In the genomic region with DNA sequence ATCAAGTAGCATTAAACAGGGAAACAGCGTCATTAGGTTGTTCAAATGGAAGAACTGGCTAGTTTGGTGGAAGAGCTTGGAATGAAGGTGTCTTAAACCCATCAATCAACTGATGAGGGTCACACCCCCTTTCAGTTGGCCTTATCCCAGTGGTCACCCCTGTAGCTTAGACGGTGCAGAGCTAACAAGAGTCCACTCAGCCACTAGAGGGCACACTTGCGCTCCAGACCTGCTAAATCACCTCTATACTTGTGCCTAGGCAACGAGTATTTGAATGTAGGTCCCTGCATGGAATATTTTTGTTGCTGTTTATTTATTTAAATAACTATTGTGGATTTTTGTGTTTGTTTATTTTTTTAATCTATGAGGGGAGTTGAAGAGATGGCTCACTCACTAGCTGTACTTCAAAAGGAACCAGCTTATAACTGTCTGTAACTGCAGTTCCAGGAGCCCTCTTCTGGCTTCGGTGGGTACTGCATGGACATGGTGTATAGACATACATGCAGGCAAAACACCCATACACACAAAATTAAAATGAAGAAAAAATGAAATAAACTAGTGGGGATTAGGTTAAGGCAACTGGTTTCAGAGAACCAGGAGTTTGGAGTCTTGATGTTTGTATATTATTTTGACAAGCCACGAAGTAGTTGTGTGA, we compare ENCODE assay signal across 9 mouse cellular contexts. TPM values are rescaled to one million over a fixed set of nuclear protein-coding genes. Genes with fewer than 3 reads are reported as not detected.
DNase-seq lines count a peak whose midpoint lies in the region; ATAC-seq and TF ChIP-seq lines count a peak whose summit lies in the region.
"Had no signal": no experiment of that assay in that cellular context is flagged by ENCODE, and none has a peak within 500 bp of the region (broad histone marks: within the 10 kb centered on the region; RNA-seq: fewer than 3 reads in every experiment).

No protein-coding gene starts in this region.

- WGBS in intestine, embryonic 14.5 days, result 78% methylated on average over 6 of the region's 6 CpGs
- 76% methylated on average over 6 of the region's 6 CpGs for WGBS in intestine, embryonic 15.5 days
- 66% methylated on average over 6 of the region's 6 CpGs for WGBS in embryonic facial prominence, embryonic 12.5 days
- 66% methylated on average over 6 of the region's 6 CpGs for WGBS in liver, embryonic 11.5 days

- H3K27me3 ChIP-seq in intestine, embryonic 14.5 days (replicated peaks; ENCODE audit: control insufficient read depth, insufficient read depth, low read length), result no peaks in the 10 kb centered on the region
- no peaks in the 10 kb centered on the region for H3K27me3 ChIP-seq in intestine, embryonic 15.5 days (replicated peaks)
- peaks cover 39% of the 10 kb centered on the region for H3K27me3 ChIP-seq in CH12.LX (replicated peaks)
- H3K27me3 ChIP-seq in embryonic facial prominence, embryonic 12.5 days, result no peaks in the 10 kb centered on the region
- H3K27me3 ChIP-seq in liver, embryonic 11.5 days (replicated peaks; ENCODE audit: control insufficient read depth, insufficient read depth, low read length), result no peaks in the 10 kb centered on the region

- H3K36me3 ChIP-seq in intestine, embryonic 14.5 days (ENCODE audit: control insufficient read depth, insufficient read depth, low read length), result peaks cover 27% of the 10 kb centered on the region
- peaks cover 5% of the 10 kb centered on the region; the same call in 1 of the 2 replicates for H3K36me3 ChIP-seq in intestine, embryonic 15.5 days
- H3K36me3 ChIP-seq in CH12.LX (replicated peaks in 1 of 2; ENCODE audit: control insufficient read depth in 1 of 2, insufficient read depth in 1 of 2, low read length in 1 of 2), result no peaks in the 10 kb centered on the region
- peaks cover 38% of the 10 kb centered on the region for H3K36me3 ChIP-seq in embryonic facial prominence, embryonic 12.5 days
- H3K36me3 ChIP-seq in liver, embryonic 11.5 days (ENCODE audit: control insufficient read depth, insufficient read depth, low read length), result no peaks in the 10 kb centered on the region

- no peaks in the 10 kb centered on the region for H3K79me2 ChIP-seq in CH12.LX (replicated peaks; ENCODE audit: control insufficient read depth, extremely low read depth, insufficient read depth, poor library complexity, severe bottlenecking)

- peak; percentile 40 for TF ChIP-seq RAD21 in CH12.LX (IDR thresholded peaks at IDR 0.05; ENCODE audit: low read depth, low read length)

- TF ChIP-seq CTCF in CH12.LX (conservative IDR thresholded peaks at IDR 0.05 in 1 of 2, IDR thresholded peaks at IDR 0.05 in 1 of 2; ENCODE audit: low read depth in 2 of 2, low read length in 2 of 2), result peak; percentile 47 to 57

- no peak overlapping the region for H3K9ac ChIP-seq in intestine, embryonic 14.5 days (ENCODE audit: low read length)
- H3K9ac ChIP-seq in intestine, embryonic 15.5 days, result no peak overlapping the region
- H3K9ac ChIP-seq in CH12.LX (ENCODE audit: insufficient read depth, low read depth), result no peak overlapping the region
- H3K9ac ChIP-seq in embryonic facial prominence, embryonic 12.5 days, result no peak overlapping the region
- H3K9ac ChIP-seq in liver, embryonic 11.5 days (ENCODE audit: low read depth, low read length), result no peak overlapping the region

- no peaks in the 10 kb centered on the region for H3K4me1 ChIP-seq in intestine, embryonic 14.5 days (replicated peaks; ENCODE audit: control insufficient read depth, insufficient read depth, low read length)
- H3K4me1 ChIP-seq in intestine, embryonic 15.5 days (replicated peaks), result no peaks in the 10 kb centered on the region
- H3K4me1 ChIP-seq in CH12.LX (ENCODE audit: control insufficient read depth in 1 of 2, insufficient read depth in 2 of 2), result no peaks in the 10 kb centered on the region
- no peaks in the 10 kb centered on the region for H3K4me1 ChIP-seq in embryonic facial prominence, embryonic 12.5 days
- H3K4me1 ChIP-seq in liver, embryonic 11.5 days (replicated peaks; ENCODE audit: control insufficient read depth, insufficient read depth, low read length), result no peaks in the 10 kb centered on the region
- H3K4me1 ChIP-seq: megakaryocyte, embryonic 14.5 days had no signal

- TF ChIP-seq EP300 in CH12.LX (IDR thresholded peaks at IDR 0.05; ENCODE audit: low read length), result no peak

- no peak overlapping the region for H3K4me2 ChIP-seq in intestine, embryonic 14.5 days (ENCODE audit: low read length)
- no peak overlapping the region for H3K4me2 ChIP-seq in intestine, embryonic 15.5 days (replicated peaks)
- no peak overlapping the region for H3K4me2 ChIP-seq in CH12.LX (ENCODE audit: insufficient read depth, low read depth, poor library complexity, severe bottlenecking)
- no peak overlapping the region for H3K4me2 ChIP-seq in embryonic facial prominence, embryonic 12.5 days (replicated peaks)
- H3K4me2 ChIP-seq in liver, embryonic 11.5 days, result no peak overlapping the region

- ATAC-seq in intestine, embryonic 14.5 days (replicated peaks; ENCODE audit: low FRiP score, low TSS enrichment, low read depth), result no peak
- ATAC-seq in intestine, embryonic 15.5 days, result no peak
- ATAC-seq in activated CD4-positive, CD25-positive, alpha-beta regulatory T cell, adult 4 months, result peak; percentile 19
- ATAC-seq in embryonic facial prominence, embryonic 12.5 days (ENCODE audit: insufficient number of reproducible peaks, insufficient read depth, low FRiP score, low TSS enrichment), result 0 out of 2 replicates have a peak, but pooled peaks have one; percentile 67
- ATAC-seq in liver, embryonic 11.5 days (replicated peaks; ENCODE audit: low FRiP score), result 0 out of 2 replicates have a peak, but pooled peaks have one; percentile 31

- in situ Hi-C loops in CH12.LX (cut with MboI; ENCODE audit: low pct_ligation_motif_present, low pct_unique_long_range_greater_than_20kb, low sequenced_read_pairs), result no loop called here

- DNase-seq in intestine, embryonic 14.5 days (ENCODE audit: low spot score), result peak; percentile 72
- peak; percentile 57 for DNase-seq in CH12.LX (ENCODE audit: extremely low read depth)
- DNase-seq in liver, embryonic 11.5 days (ENCODE audit: low spot score), result no peak
- peak; percentile 67 for DNase-seq in retina, postnatal 1 day
- no peak for DNase-seq in layer of hippocampus, adult 9-10 months (ENCODE audit: low spot score)

- H3K9me3 ChIP-seq in intestine, embryonic 14.5 days (ENCODE audit: control insufficient read depth, low read length), result peaks cover 8% of the 10 kb centered on the region; the same call in 1 of the 2 replicates
- H3K9me3 ChIP-seq in intestine, embryonic 15.5 days, result no peaks in the 10 kb centered on the region
- H3K9me3 ChIP-seq in CH12.LX (replicated peaks; ENCODE audit: low read length), result peaks cover 22% of the 10 kb centered on the region
- H3K9me3 ChIP-seq in embryonic facial prominence, embryonic 12.5 days, result peaks cover 8% of the 10 kb centered on the region; the same call in 1 of the 2 replicates
- H3K9me3 ChIP-seq in liver, embryonic 11.5 days (ENCODE audit: control insufficient read depth, low read length), result no peaks in the 10 kb centered on the region

- dilution Hi-C loops in CH12.LX (cut with MboI; ENCODE audit: extremely low pct_ligation_motif_present, extremely low pct_unique_long_range_greater_than_20kb, low sequenced_read_pairs), result no loop called here

- H3K4me3 ChIP-seq in intestine, embryonic 14.5 days (ENCODE audit: low read depth, low read length), result no peak overlapping the region
- H3K4me3 ChIP-seq in intestine, embryonic 15.5 days (replicated peaks), result no peak overlapping the region
- no peak overlapping the region for H3K4me3 ChIP-seq in CH12.LX (replicated peaks in 1 of 3; ENCODE audit: low read depth in 2 of 3, low read length in 2 of 3, poor library complexity in 1 of 3)
- no peak overlapping the region for H3K4me3 ChIP-seq in embryonic facial prominence, embryonic 12.5 days
- H3K4me3 ChIP-seq in liver, embryonic 11.5 days (ENCODE audit: low read depth, low read length), result no peak overlapping the region

- H3K27ac ChIP-seq in intestine, embryonic 14.5 days (ENCODE audit: low read depth), result no peak overlapping the region
- H3K27ac ChIP-seq in intestine, embryonic 15.5 days, result no peak overlapping the region
- no peak overlapping the region for H3K27ac ChIP-seq in CH12.LX (ENCODE audit: insufficient read depth, low read depth)
- no peak overlapping the region for H3K27ac ChIP-seq in embryonic facial prominence, embryonic 12.5 days
- no peak overlapping the region for H3K27ac ChIP-seq in liver, embryonic 11.5 days (ENCODE audit: low read depth, low read length)

- TF ChIP-seq POLR2A in CH12.LX (IDR thresholded peaks at IDR 0.05; ENCODE audit: low read depth, low read length), result no peak

TF ChIP-seq in CH12.LX, 34 proteins besides CTCF, POLR2A, EP300 and RAD21:
- TF ChIP-seq ZMIZ1 (IDR thresholded peaks at IDR 0.05; ENCODE audit: low read depth, low read length) (no peak), SMC3 (IDR thresholded peaks at IDR 0.05; ENCODE audit: low read depth, low read length) (peak; percentile 52), ZC3H11A (IDR thresholded peaks at IDR 0.05; ENCODE audit: low read depth, low read length) (no peak), MAZ (IDR thresholded peaks at IDR 0.05; ENCODE audit: low read depth, low read length) (no peak)
TF ChIP-seq in CH12.LX: peak in this region for 1.

RNA-seq across cellular contexts. Expression of a gene that starts 52.2 kb away (rescaled TPM):
- polyA plus RNA-seq in intestine, embryonic 14.5 days (2014; fragmentation: Nextera tagmentation; extraction: Ambion mirVana), result 236 and 255 TPM in 2 replicates
- 184 and 194 TPM in 2 replicates for polyA plus RNA-seq in intestine, embryonic 15.5 days (2015; fragmentation: Nextera tagmentation; extraction: Ambion mirVana)
- total RNA-seq in CH12.LX (2012; rRNA removed), result 1.3 and 1.4 TPM in 2 replicates
- not detected in 2 replicates for total RNA-seq in CH12.LX (2014; rRNA removed)
- 0.11 TPM in 1 of 2 replicates, not detected in the other for polyA plus RNA-seq in CH12.LX (2012; ENCODE audit: insufficient read length, low read depth)
- under 1 TPM; 0.13 to 0.29 TPM for polyA plus RNA-seq in activated CD4-positive, CD25-positive, alpha-beta regulatory T cell, adult 4 months (2017; shearing (Covaris generic))
- 236 and 250 TPM in 2 replicates for polyA plus RNA-seq in embryonic facial prominence, embryonic 12.5 days (2016; fragmentation: Nextera tagmentation; extraction: Ambion mirVana)
- polyA plus RNA-seq in liver, embryonic 11.5 days (2014; fragmentation: Nextera tagmentation; extraction: Ambion mirVana), result 57.6 and 60.2 TPM in 2 replicates

Comparison
In these comparisons a context has a peak if more than half of its experiments do, and no peak if none do; other contexts are left out.
1. ATAC-seq: peak in activated CD4-positive, CD25-positive, alpha-beta regulatory T cell, adult 4 months (single experiment), embryonic facial prominence, embryonic 12.5 days (single experiment) and liver, embryonic 11.5 days (single experiment); none in intestine, embryonic 14.5 days (single experiment) and intestine, embryonic 15.5 days (single experiment).
2. DNase-seq: peak in intestine, embryonic 14.5 days (single experiment), CH12.LX (single experiment) and retina, postnatal 1 day (single experiment); none in liver, embryonic 11.5 days (single experiment) and layer of hippocampus, adult 9-10 months (single experiment).
3. RNA of a gene that starts 52.2 kb away (polyA plus RNA-seq): 236 to 250 TPM in embryonic facial prominence, embryonic 12.5 days, 236 to 255 TPM in intestine, embryonic 14.5 days, 184 to 194 TPM in intestine, embryonic 15.5 days and 57.6 to 60.2 TPM in liver, embryonic 11.5 days; 0.13 to 0.29 TPM in activated CD4-positive, CD25-positive, alpha-beta regulatory T cell, adult 4 months and 0.11 TPM in CH12.LX; every median in the first group is over 10 times any median in the second.